Mouse (Mus musculus): ENCODE results near the gene Vcan. TPM values are rescaled to one million over a fixed set of nuclear protein-coding genes. Genes with fewer than 3 reads are reported as not detected.
A peak's percentile ranks its signal among the peaks of the same experiment; 100 is the strongest.
"Not testable (repeated sequence)": the region's sequence is repeated elsewhere in the genome, so short reads cannot be mapped to it uniquely, and the experiment has no call there.

Vcan gene
- total and polyA plus RNA-seq, 2 experiments from 2014 or later, result 25.0 to 70.9 TPM

DNA sequence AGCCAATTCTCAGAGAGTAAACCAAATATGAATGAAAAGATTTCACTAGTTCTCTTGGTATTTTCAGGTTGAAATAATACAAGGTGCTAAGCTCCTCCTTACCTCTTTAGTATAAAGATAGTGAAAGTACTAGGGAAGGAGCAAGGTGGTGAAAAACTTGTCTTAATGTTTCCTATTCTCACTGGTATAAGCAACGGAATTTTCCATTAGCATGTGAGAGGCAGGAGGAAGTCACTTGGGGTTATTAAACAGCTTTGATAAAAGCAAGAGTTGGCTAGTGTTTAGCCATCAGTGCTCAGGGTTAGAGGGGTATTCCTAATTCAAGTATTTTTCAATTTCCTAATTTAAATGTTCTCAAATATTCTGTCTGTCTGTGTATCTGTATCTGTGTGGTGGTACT is 24.2 kb upstream of the Vcan start:
- Histone ChIP-seq H3K4me1 (ENCODE audit: insufficient read depth) (no peaks in the 10 kb centered on the region), H3K27ac (ENCODE audit: low read depth, low read length) (no peak overlapping the region), H3K9me3 (ENCODE audit: low read length) (no peaks in the 10 kb centered on the region), H3K27me3 (ENCODE audit: insufficient read depth, low read length) (no peaks in the 10 kb centered on the region), H3K36me3 (ENCODE audit: insufficient read depth) (no peaks in the 10 kb centered on the region), H3K4me3 (ENCODE audit: low read depth, low read length) (no peak overlapping the region), H3K9ac (no peak overlapping the region), H3K4me2 (ENCODE audit: low read depth) (no peak overlapping the region)
- DNase-seq (no peak), ATAC-seq (no peak)
- 75% methylated on average over 1 of the region's 1 CpGs for WGBS
- TF ChIP-seq CTCF (IDR thresholded peaks at IDR 0.05; ENCODE audit: low read depth), result no peak

DNA sequence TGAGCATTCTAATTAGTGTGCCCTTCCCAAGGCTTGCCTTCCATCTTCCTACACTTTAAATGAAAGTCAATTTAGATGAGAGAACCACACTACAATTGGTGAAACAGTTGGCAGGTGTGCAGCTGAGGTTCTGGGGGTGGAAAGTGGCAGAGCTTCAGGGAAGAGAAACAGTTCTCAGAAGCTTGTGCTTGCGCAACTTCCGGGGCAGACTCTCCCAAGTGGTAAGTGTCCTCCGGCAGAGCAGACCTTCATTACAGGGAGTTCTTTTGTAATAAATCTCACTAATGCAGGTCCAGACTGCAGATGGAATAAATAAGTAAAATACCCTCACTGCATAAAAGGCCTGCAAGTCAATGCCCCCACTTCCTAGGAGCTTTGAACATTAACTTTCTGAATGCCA is 23.7 kb upstream of the Vcan start:
- H3K36me3 ChIP-seq (ENCODE audit: insufficient read depth), result no peaks in the 10 kb centered on the region
- H3K4me1 ChIP-seq (ENCODE audit: insufficient read depth), result no peaks in the 10 kb centered on the region
- no peaks in the 10 kb centered on the region for H3K9me3 ChIP-seq (ENCODE audit: low read length)
- no peaks in the 10 kb centered on the region for H3K27me3 ChIP-seq (ENCODE audit: insufficient read depth, low read length)
- no peak for ATAC-seq
- H3K27ac ChIP-seq (ENCODE audit: low read depth, low read length), result no peak overlapping the region
- H3K9ac ChIP-seq, result no peak overlapping the region
- H3K4me3 ChIP-seq (ENCODE audit: low read depth, low read length), result no peak overlapping the region
- 91% methylated on average over 3 of the region's 3 CpGs for WGBS
- H3K4me2 ChIP-seq (ENCODE audit: low read depth), result no peak overlapping the region
- TF ChIP-seq CTCF (IDR thresholded peaks at IDR 0.05; ENCODE audit: low read depth), result no peak
- DNase-seq, result no peak

DNA sequence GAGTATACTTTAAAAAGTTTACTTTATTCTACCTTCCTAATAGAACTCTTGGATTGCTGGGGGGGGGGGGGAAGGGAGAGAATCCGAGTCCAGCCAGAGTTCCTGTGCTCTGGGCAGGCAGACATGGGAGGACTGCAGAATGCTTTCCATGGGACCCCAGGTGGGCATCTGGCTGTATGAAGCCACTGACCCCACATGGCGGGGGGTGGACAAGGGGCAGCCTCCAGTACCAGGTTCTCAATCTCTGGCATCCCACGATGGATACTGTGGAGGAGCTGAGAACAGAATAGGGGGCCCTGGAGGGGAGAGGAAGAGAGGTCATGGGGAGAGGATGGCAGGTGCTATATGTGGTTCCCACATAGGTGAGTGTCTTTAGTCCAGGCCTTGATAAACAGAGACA is 20.0 kb upstream of the Vcan start:
- Histone ChIP-seq H3K9me3 (ENCODE audit: low read length) (no peaks in the 10 kb centered on the region), H3K4me2 (ENCODE audit: low read depth) (no peak overlapping the region), H3K9ac (no peak overlapping the region), H3K27ac (ENCODE audit: low read depth, low read length) (no peak overlapping the region), H3K4me1 (ENCODE audit: insufficient read depth) (no peaks in the 10 kb centered on the region), H3K4me3 (ENCODE audit: low read depth, low read length) (no peak overlapping the region), H3K36me3 (ENCODE audit: insufficient read depth) (no peaks in the 10 kb centered on the region), H3K27me3 (ENCODE audit: insufficient read depth, low read length) (no peaks in the 10 kb centered on the region)
- no peak for ATAC-seq
- 83% methylated on average over 3 of the region's 3 CpGs for WGBS
- no peak for DNase-seq
- TF ChIP-seq CTCF (IDR thresholded peaks at IDR 0.05; ENCODE audit: low read depth), result no peak

DNA sequence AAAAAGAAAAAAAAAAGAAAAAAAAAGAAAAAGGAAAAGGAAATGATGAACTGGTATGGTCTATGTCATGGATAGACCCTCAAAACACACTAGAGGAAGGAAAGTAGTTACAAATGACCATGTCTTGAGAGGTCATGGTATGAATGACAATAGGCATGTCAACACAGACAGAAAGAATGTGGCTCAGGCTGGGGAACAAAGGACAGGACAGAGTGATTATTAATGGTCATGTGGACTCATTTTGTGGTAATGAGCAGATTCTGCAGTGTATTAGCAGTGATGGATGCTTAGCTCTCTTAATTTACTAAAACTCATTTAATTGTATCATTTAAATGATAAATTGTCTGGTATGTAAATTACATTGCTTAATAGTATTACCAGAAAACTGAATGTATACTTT is 14.0 kb upstream of the Vcan start:
- no peak overlapping the region for H3K27ac ChIP-seq (ENCODE audit: low read depth, low read length)
- no peaks in the 10 kb centered on the region for H3K4me1 ChIP-seq (ENCODE audit: insufficient read depth)
- DNase-seq (no peak), ATAC-seq (no peak)
- TF ChIP-seq CTCF (IDR thresholded peaks at IDR 0.05; ENCODE audit: low read depth), result no peak
- H3K27me3 ChIP-seq (ENCODE audit: insufficient read depth, low read length), result no peaks in the 10 kb centered on the region
- no peak overlapping the region for H3K4me2 ChIP-seq (ENCODE audit: low read depth)
- no peak overlapping the region for H3K4me3 ChIP-seq (ENCODE audit: low read depth, low read length)
- H3K9me3 ChIP-seq (ENCODE audit: low read length), result no peaks in the 10 kb centered on the region
- no peak overlapping the region for H3K9ac ChIP-seq
- H3K36me3 ChIP-seq (ENCODE audit: insufficient read depth), result no peaks in the 10 kb centered on the region

DNA sequence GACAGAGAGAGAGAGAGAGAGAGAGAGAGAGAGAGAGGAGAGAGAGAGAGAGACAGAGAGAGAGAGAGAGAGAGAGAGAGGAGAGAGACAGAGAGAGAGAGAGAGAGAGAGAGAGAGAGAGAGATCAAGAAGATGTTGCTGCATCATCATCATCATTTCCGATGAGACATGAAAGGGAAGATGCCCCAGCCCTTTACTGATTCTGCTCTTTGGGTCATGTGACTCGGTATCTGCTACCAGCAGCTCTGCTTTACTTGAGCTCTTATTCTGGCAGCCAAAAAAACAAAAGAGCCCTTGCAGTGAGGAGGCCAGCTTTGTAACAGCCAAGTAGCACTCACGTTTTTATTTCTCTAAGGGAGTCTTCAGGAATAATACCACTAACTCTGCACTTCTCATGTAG is 8.3 kb upstream of the Vcan start:
- not testable (repeated sequence) for DNase-seq; H3K4me3 ChIP-seq (ENCODE audit: low read depth, low read length); H3K9ac ChIP-seq; ATAC-seq; H3K27me3 ChIP-seq (ENCODE audit: insufficient read depth, low read length); H3K4me1 ChIP-seq (ENCODE audit: insufficient read depth); H3K36me3 ChIP-seq (ENCODE audit: insufficient read depth); H3K9me3 ChIP-seq (ENCODE audit: low read length); H3K4me2 ChIP-seq (ENCODE audit: low read depth); H3K27ac ChIP-seq (ENCODE audit: low read depth, low read length)
- 15% methylated on average over 3 of the region's 3 CpGs for WGBS

DNA sequence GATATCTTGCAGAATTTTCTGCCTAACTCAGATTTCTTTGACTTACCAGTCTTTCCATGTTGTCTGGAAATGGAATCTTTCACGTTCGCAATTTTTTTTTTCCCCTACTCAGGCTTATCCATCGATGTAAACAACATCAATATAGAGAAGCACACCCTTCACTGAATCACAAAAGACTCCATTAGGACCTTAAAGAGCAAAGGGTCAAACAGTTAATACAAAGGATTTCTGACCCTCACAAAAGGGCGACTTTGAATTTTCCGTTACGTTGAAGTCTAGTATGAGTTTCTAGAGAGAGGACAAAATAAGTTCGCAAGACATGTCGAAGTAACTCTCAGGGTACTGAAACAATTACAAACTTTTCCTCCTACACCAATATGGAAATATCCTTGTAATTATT is 892 bp upstream of the Vcan start:
- H3K9ac ChIP-seq, result 0 out of 2 replicates have a peak overlapping the region, but pooled peaks have one; percentile 68

DNA sequence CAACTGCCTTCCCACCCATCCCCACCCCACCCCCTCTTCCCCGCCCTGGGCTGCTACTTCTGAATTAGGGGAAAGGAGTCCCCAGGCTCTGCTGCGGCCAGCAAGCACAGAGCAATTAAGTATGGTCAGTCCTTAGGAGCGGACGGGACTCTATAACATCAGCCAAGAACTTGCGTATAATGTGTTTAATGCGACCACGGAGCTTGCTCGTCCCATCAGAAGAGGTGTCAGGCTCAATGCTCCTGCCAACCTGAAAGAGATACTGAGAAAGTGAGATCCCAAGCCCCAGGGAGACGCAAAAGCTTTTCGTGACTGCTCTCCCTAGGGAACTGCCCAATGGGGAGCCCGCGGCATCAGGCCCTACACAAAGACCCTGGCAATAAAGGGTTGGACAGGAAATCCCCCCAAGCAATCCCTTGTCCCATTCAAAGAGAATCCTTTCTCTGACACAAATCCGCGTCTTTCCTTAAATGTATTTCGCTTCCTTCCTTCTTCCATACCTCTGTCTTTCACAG is 434 bp upstream of the Vcan start:
- ATAC-seq (no peak), DNase-seq (peak; percentile 44)
- no peaks in the 10 kb centered on the region for H3K9me3 ChIP-seq (ENCODE audit: low read length)
- H3K4me1 ChIP-seq (ENCODE audit: insufficient read depth), result 0 out of 2 replicates have a peak, but pooled peaks cover 13% of the 10 kb centered on the region
- no peak for TF ChIP-seq CTCF (IDR thresholded peaks at IDR 0.05; ENCODE audit: low read depth)
- 1% methylated on average over 15 of the region's 15 CpGs for WGBS
- H3K27me3 ChIP-seq (ENCODE audit: insufficient read depth, low read length), result no peaks in the 10 kb centered on the region; the same call in 1 of the 2 replicates
- H3K27ac ChIP-seq (ENCODE audit: low read depth, low read length), result peak overlapping the region; percentile 70
- H3K4me3 ChIP-seq (ENCODE audit: low read depth, low read length), result peak overlapping the region; percentile 67
- no peaks in the 10 kb centered on the region for H3K36me3 ChIP-seq (ENCODE audit: insufficient read depth)
- peak overlapping the region; percentile 87 for H3K4me2 ChIP-seq (ENCODE audit: low read depth)
- H3K9ac ChIP-seq, result peak overlapping the region; percentile 68

More for the DNA sequence above, 892 bp upstream of the Vcan start:
- TF ChIP-seq CTCF (IDR thresholded peaks at IDR 0.05; ENCODE audit: low read depth), result no peak
- DNase-seq (peak; percentile 5), ATAC-seq (no peak)
- WGBS, result 16% methylated on average over 8 of the region's 8 CpGs
- no peaks in the 10 kb centered on the region; the same call in 1 of the 2 replicates for H3K27me3 ChIP-seq (ENCODE audit: insufficient read depth, low read length)
- H3K9me3 ChIP-seq (ENCODE audit: low read length), result no peaks in the 10 kb centered on the region
- H3K36me3 ChIP-seq (ENCODE audit: insufficient read depth), result no peaks in the 10 kb centered on the region
- H3K4me3 ChIP-seq (ENCODE audit: low read depth, low read length), result peak overlapping the region; percentile 67
- 0 out of 2 replicates have a peak, but pooled peaks cover 13% of the 10 kb centered on the region for H3K4me1 ChIP-seq (ENCODE audit: insufficient read depth)
- H3K27ac ChIP-seq (ENCODE audit: low read depth, low read length), result no peak overlapping the region
- peak overlapping the region; percentile 87 for H3K4me2 ChIP-seq (ENCODE audit: low read depth)

Measured in forebrain, postnatal 0 days (tissue).